Mouse (Mus musculus): ENCODE results near the gene Entr1. TPM values are rescaled to one million over a fixed set of nuclear protein-coding genes. Genes with fewer than 3 reads are reported as not detected.
"Not testable (repeated sequence)": the region's sequence is repeated elsewhere in the genome, so short reads cannot be mapped to it uniquely, and the experiment has no call there.

Gene Entr1
- polyA plus RNA-seq, 1 experiment, result 68.4 TPM

DNA sequence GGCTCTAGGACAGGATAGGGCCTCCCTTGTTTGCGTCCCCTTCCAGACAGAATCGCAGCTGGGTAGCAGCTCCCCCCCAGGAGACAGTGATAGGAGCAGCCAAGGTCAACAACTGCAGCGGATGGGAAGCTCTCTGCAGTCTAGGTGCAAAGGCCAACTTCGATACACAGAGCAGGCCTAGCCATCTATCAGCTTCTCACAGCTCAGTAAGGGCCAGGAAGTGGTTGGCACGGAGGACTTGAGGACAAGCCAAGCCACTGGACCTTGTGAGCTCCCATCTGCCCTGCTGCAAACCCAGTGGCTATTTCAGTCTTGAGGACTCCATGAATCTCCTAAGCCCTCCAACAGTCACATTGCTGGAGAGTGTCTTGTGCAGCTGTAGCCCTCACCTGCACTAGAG lies 10.5 kb upstream of the Entr1 start:
- H3K36me3 ChIP-seq (ENCODE audit: control insufficient read depth, insufficient read depth, low read length, poor library complexity, severe bottlenecking), result peaks cover 27% of the 10 kb centered on the region
- H3K9me3 ChIP-seq (replicated peaks; ENCODE audit: control insufficient read depth, insufficient read depth, low read length, poor library complexity, severe bottlenecking), result no peaks in the 10 kb centered on the region
- TF ChIP-seq CTCF (IDR thresholded peaks at IDR 0.05; ENCODE audit: low read depth, low read length) (no peak), POLR2A (IDR thresholded peaks at IDR 0.05; ENCODE audit: insufficient read depth, low read length) (no peak), EP300 (IDR thresholded peaks at IDR 0.05; ENCODE audit: insufficient read depth, low read depth, low read length) (no peak)
- no peaks in the 10 kb centered on the region for H3K4me1 ChIP-seq (ENCODE audit: control insufficient read depth, insufficient read depth, low read length)
- H3K27ac ChIP-seq (ENCODE audit: insufficient read depth, low read length), result no peak overlapping the region
- H3K27me3 ChIP-seq (ENCODE audit: control insufficient read depth, insufficient read depth, low read length, poor library complexity, severe bottlenecking), result no peaks in the 10 kb centered on the region
- no peak overlapping the region for H3K9ac ChIP-seq (ENCODE audit: low read depth, poor library complexity, severe bottlenecking)
- H3K4me3 ChIP-seq (ENCODE audit: low read depth, low read length), result no peak overlapping the region

- no peak for TF ChIP-seq POLR2A (IDR thresholded peaks at IDR 0.05; ENCODE audit: insufficient read depth, low read length)
- no peak for TF ChIP-seq CTCF (IDR thresholded peaks at IDR 0.05; ENCODE audit: low read depth, low read length)
- no peak for TF ChIP-seq EP300 (IDR thresholded peaks at IDR 0.05; ENCODE audit: insufficient read depth, low read depth, low read length)
These were observed 9.9 kb upstream of the Entr1 start for GRCm38 (mm10) chr2:26398978-26399377.

DNA sequence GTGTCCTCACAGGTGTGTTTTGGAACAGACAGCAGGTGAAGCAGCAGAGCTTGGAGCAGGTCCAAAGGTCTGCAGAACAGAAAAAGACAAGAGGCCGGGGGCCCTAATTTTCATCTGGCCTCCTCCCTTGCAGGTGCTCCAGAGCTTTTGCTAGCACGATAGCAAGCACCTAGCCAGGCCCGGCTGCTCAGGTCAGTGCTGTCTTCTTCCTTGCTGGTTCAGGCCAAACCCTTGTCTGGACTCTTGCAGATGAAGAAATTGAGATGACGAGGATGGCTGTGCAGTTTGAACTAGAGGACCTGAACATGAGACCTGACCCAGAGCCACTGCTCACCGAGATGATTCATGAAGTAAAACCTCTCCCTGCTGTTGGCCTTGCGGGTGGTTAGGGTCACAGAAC lies 2.5 kb upstream of the Entr1 start:
- Histone ChIP-seq H3K4me1 (ENCODE audit: control insufficient read depth, insufficient read depth, low read length) (no peaks in the 10 kb centered on the region), H3K27ac (ENCODE audit: insufficient read depth, low read length) (no peak overlapping the region), H3K9ac (ENCODE audit: low read depth, poor library complexity, severe bottlenecking) (no peak overlapping the region), H3K4me3 (ENCODE audit: low read depth, low read length) (no peak overlapping the region), H3K27me3 (ENCODE audit: control insufficient read depth, insufficient read depth, low read length, poor library complexity, severe bottlenecking) (no peaks in the 10 kb centered on the region), H3K36me3 (ENCODE audit: control insufficient read depth, insufficient read depth, low read length, poor library complexity, severe bottlenecking) (peaks cover 65% of the 10 kb centered on the region), H3K9me3 (replicated peaks; ENCODE audit: control insufficient read depth, insufficient read depth, low read length, poor library complexity, severe bottlenecking) (no peaks in the 10 kb centered on the region)
- TF ChIP-seq CTCF (IDR thresholded peaks at IDR 0.05; ENCODE audit: low read depth, low read length) (no peak), EP300 (IDR thresholded peaks at IDR 0.05; ENCODE audit: insufficient read depth, low read depth, low read length) (no peak), POLR2A (IDR thresholded peaks at IDR 0.05; ENCODE audit: insufficient read depth, low read length) (no peak)

More at GRCm38 (mm10) chr2:26398978-26399377, 9.9 kb upstream of the Entr1 start:
- no peak overlapping the region for H3K9ac ChIP-seq (ENCODE audit: low read depth, poor library complexity, severe bottlenecking)
- H3K27ac ChIP-seq (ENCODE audit: insufficient read depth, low read length), result no peak overlapping the region
- H3K27me3 ChIP-seq (ENCODE audit: control insufficient read depth, insufficient read depth, low read length, poor library complexity, severe bottlenecking), result no peaks in the 10 kb centered on the region
- H3K4me3 ChIP-seq (ENCODE audit: low read depth, low read length), result no peak overlapping the region
- H3K4me1 ChIP-seq (ENCODE audit: control insufficient read depth, insufficient read depth, low read length), result no peaks in the 10 kb centered on the region
- peaks cover 29% of the 10 kb centered on the region for H3K36me3 ChIP-seq (ENCODE audit: control insufficient read depth, insufficient read depth, low read length, poor library complexity, severe bottlenecking)
- H3K9me3 ChIP-seq (replicated peaks; ENCODE audit: control insufficient read depth, insufficient read depth, low read length, poor library complexity, severe bottlenecking), result no peaks in the 10 kb centered on the region

- Histone ChIP-seq H3K27ac (ENCODE audit: insufficient read depth, low read length) (no peak overlapping the region), H3K4me1 (ENCODE audit: control insufficient read depth, insufficient read depth, low read length) (no peaks in the 10 kb centered on the region), H3K9ac (ENCODE audit: low read depth, poor library complexity, severe bottlenecking) (no peak overlapping the region), H3K4me3 (ENCODE audit: low read depth, low read length) (no peak overlapping the region), H3K27me3 (ENCODE audit: control insufficient read depth, insufficient read depth, low read length, poor library complexity, severe bottlenecking) (no peaks in the 10 kb centered on the region), H3K36me3 (ENCODE audit: control insufficient read depth, insufficient read depth, low read length, poor library complexity, severe bottlenecking) (peaks cover 65% of the 10 kb centered on the region), H3K9me3 (replicated peaks; ENCODE audit: control insufficient read depth, insufficient read depth, low read length, poor library complexity, severe bottlenecking) (no peaks in the 10 kb centered on the region)
- TF ChIP-seq POLR2A (IDR thresholded peaks at IDR 0.05; ENCODE audit: insufficient read depth, low read length), result no peak
- no peak for TF ChIP-seq EP300 (IDR thresholded peaks at IDR 0.05; ENCODE audit: insufficient read depth, low read depth, low read length)
- no peak for TF ChIP-seq CTCF (IDR thresholded peaks at IDR 0.05; ENCODE audit: low read depth, low read length)
These were observed 1.8 kb upstream of the Entr1 start for GRCm38 (mm10) chr2:26390954-26391353.

- H3K27ac ChIP-seq (ENCODE audit: insufficient read depth, low read length), result no peak overlapping the region
- H3K27me3 ChIP-seq (ENCODE audit: control insufficient read depth, insufficient read depth, low read length, poor library complexity, severe bottlenecking), result no peaks in the 10 kb centered on the region
- peaks cover 65% of the 10 kb centered on the region for H3K36me3 ChIP-seq (ENCODE audit: control insufficient read depth, insufficient read depth, low read length, poor library complexity, severe bottlenecking)
- peak overlapping the region; percentile 93 for H3K4me3 ChIP-seq (ENCODE audit: low read depth, low read length)
- TF ChIP-seq EP300 (IDR thresholded peaks at IDR 0.05; ENCODE audit: insufficient read depth, low read depth, low read length) (no peak), POLR2A (IDR thresholded peaks at IDR 0.05; ENCODE audit: insufficient read depth, low read length) (no peak), CTCF (IDR thresholded peaks at IDR 0.05; ENCODE audit: low read depth, low read length) (no peak)
- H3K4me1 ChIP-seq (ENCODE audit: control insufficient read depth, insufficient read depth, low read length), result no peaks in the 10 kb centered on the region
- H3K9me3 ChIP-seq (replicated peaks; ENCODE audit: control insufficient read depth, insufficient read depth, low read length, poor library complexity, severe bottlenecking), result no peaks in the 10 kb centered on the region
- H3K9ac ChIP-seq (ENCODE audit: low read depth, poor library complexity, severe bottlenecking), result peak overlapping the region; percentile 86
These were observed 398 bp downstream of the Entr1 start for GRCm38 (mm10) chr2:26388682-26389153.

- TF ChIP-seq CTCF (IDR thresholded peaks at IDR 0.05; ENCODE audit: low read depth, low read length), result no peak
- TF ChIP-seq POLR2A (IDR thresholded peaks at IDR 0.05; ENCODE audit: insufficient read depth, low read length), result no peak
- no peak for TF ChIP-seq EP300 (IDR thresholded peaks at IDR 0.05; ENCODE audit: insufficient read depth, low read depth, low read length)
- no peak overlapping the region for H3K9ac ChIP-seq (ENCODE audit: low read depth, poor library complexity, severe bottlenecking)
These were observed 1.4 kb downstream of the Entr1 start for GRCm38 (mm10) chr2:26387713-26388112.

GRCm38 (mm10) chr2:26380871-26381270 lies 8.2 kb downstream of the Entr1 start:
- H3K36me3 ChIP-seq (ENCODE audit: control insufficient read depth, insufficient read depth, low read length, poor library complexity, severe bottlenecking), result peaks cover 42% of the 10 kb centered on the region
- H3K27me3 ChIP-seq (ENCODE audit: control insufficient read depth, insufficient read depth, low read length, poor library complexity, severe bottlenecking); H3K9me3 ChIP-seq (replicated peaks; ENCODE audit: control insufficient read depth, insufficient read depth, low read length, poor library complexity, severe bottlenecking); H3K27ac ChIP-seq (ENCODE audit: insufficient read depth, low read length); H3K4me1 ChIP-seq (ENCODE audit: control insufficient read depth, insufficient read depth, low read length): not testable (repeated sequence)
- peak overlapping the region; percentile 77 for H3K4me3 ChIP-seq (ENCODE audit: low read depth, low read length)
- H3K9ac ChIP-seq (ENCODE audit: low read depth, poor library complexity, severe bottlenecking), result 0 out of 2 replicates have a peak overlapping the region, but pooled peaks have one; percentile 18

More at GRCm38 (mm10) chr2:26387713-26388112, 1.4 kb downstream of the Entr1 start:
- Histone ChIP-seq H3K36me3 (ENCODE audit: control insufficient read depth, insufficient read depth, low read length, poor library complexity, severe bottlenecking) (peaks cover 63% of the 10 kb centered on the region), H3K9me3 (replicated peaks; ENCODE audit: control insufficient read depth, insufficient read depth, low read length, poor library complexity, severe bottlenecking) (no peaks in the 10 kb centered on the region), H3K27ac (ENCODE audit: insufficient read depth, low read length) (no peak overlapping the region), H3K4me3 (ENCODE audit: low read depth, low read length) (no peak overlapping the region), H3K4me1 (ENCODE audit: control insufficient read depth, insufficient read depth, low read length) (no peaks in the 10 kb centered on the region), H3K27me3 (ENCODE audit: control insufficient read depth, insufficient read depth, low read length, poor library complexity, severe bottlenecking) (no peaks in the 10 kb centered on the region)
